Mouse (Mus musculus) adrenal gland (tissue): Measurements from ENCODE around the gene Slc15a2.

Experiments used
- microRNA-seq, 2 experiments: library from miRNA; unstranded; fragments of <30 nt; microRNA quantifications; one replicate each; pipeline ENCODE4; 2019

Slc15a2 gene

Small RNA genes within 50 kb of the gene (microRNA-seq; reads per million reads assigned to microRNA genes)
- gene Gm22617: 0 reads per million in 2 experiments
